Mouse (Mus musculus) liver, adult 2 months (tissue): ENCODE measurements around the gene Hdac1. TPM values are rescaled to one million over a fixed set of nuclear protein-coding genes. Genes with fewer than 3 reads are reported as not detected.
A peak's percentile ranks its signal among the peaks of the same experiment; 100 is the strongest.
"Not testable (repeated sequence)": the region's sequence is repeated elsewhere in the genome, so short reads cannot be mapped to it uniquely, and the experiment has no call there.

Experiments used
- DNase-seq: peaks from one replicate; pipeline ENCODE4 v3.0.0-alpha.2; 2011; ENCODE audit warnings: low read depth, low spot score; ENCODE audit errors: extremely low read depth
- H3K27ac ChIP-seq: fragments of 200-500 bp; replicated peaks from 2 replicates; pipeline ENCODE4 v1.5.1; 2012; ENCODE audit warnings: low read depth, mild to moderate bottlenecking, control low read depth, inconsistent platforms, low read length; ENCODE audit not compliant: insufficient read depth
- H3K27me3 ChIP-seq: fragments of 200-500 bp; 2 replicates; pipeline ENCODE4 v1.6.1; 2012; ENCODE audit warnings: mild to moderate bottlenecking, moderate library complexity, low read length, inconsistent platforms; ENCODE audit not compliant: control insufficient read depth, insufficient read depth
- H3K36me3 ChIP-seq: fragments of 200-500 bp; 2 replicates; pipeline ENCODE4 v1.6.1; 2012; ENCODE audit warnings: low read length, inconsistent platforms; ENCODE audit not compliant: control insufficient read depth, insufficient read depth
- H3K4me1 ChIP-seq: fragments of 200-500 bp; 2 replicates; pipeline ENCODE4 v1.6.1; 2011; ENCODE audit warnings: low read length; ENCODE audit not compliant: control insufficient read depth, insufficient read depth
- H3K4me3 ChIP-seq: fragments of 200-500 bp; 2 replicates; pipeline ENCODE4 v1.5.1; 2011; ENCODE audit warnings: low read depth, mild to moderate bottlenecking, control low read depth, low read length, moderate library complexity; ENCODE audit not compliant: insufficient read depth
- H3K79me2 ChIP-seq: fragments of 200-500 bp; 2 replicates; pipeline ENCODE4 v1.6.1; 2012; ENCODE audit warnings: inconsistent platforms, mild to moderate bottlenecking, low read length, moderate library complexity; ENCODE audit not compliant: control insufficient read depth, insufficient read depth
- H3K9ac ChIP-seq: fragments of 200-500 bp; 2 replicates; pipeline ENCODE4 v1.6.1; 2012; ENCODE audit warnings: low read depth, mild to moderate bottlenecking, control low read depth, inconsistent platforms, low read length
- CTCF ChIP-seq: fragments of 200-500 bp; IDR thresholded peaks from 2 replicates; pipeline ENCODE4 v1.5.1; 2011; ENCODE audit warnings: low read depth, low read length, control low read depth
- POLR2A ChIP-seq: fragments of 200-500 bp; IDR thresholded peaks from 2 replicates; pipeline ENCODE4 v1.6.1; 2011; ENCODE audit warnings: low read length, control low read depth; ENCODE audit not compliant: insufficient read depth; ENCODE audit errors: extremely low read depth
- WGBS: fragments of 180-500 bp; shearing (Covaris S2); methylation state at CpG from one replicate; pipeline ENCODE4 v1.1.7; 2018; 5-methylcytosine and 5-hydroxymethylcytosine counted together
- polyA plus RNA-seq: library from polyadenylated mRNA; depleted of rRNA; stranded (reverse); fragments of >200 nt; gene quantifications from 2 replicates; pipeline ENCODE4 v1.2.3, GENCODE M21; 2012
- total RNA-seq: library from RNA; depleted of rRNA; stranded (reverse); fragments of >200 nt; gene quantifications from 2 replicates; pipeline ENCODE4 v1.2.3, GENCODE M21; 2014

Hdac1 gene
- total and polyA plus RNA-seq, 2 experiments = 18.1 to 20.5 TPM

DNA sequence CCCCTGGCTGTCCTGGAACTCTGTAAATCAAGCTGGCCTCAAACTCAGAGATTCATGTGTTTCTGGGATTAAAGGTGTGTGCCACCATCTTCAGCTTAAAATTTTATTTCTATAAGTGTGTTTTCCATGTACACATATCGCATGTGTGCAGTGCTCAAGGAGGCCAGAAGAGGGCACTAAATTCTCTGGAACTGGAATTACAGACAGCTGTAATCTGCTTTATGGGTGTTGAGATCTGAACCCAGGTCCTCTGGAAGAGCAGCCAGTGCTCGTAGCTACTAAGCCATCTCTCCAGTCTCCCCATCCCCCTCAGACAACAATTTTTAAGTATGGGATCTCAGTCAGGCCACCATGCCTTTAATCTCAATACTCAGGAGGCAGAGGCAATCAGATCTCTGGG, 6.8 kb upstream of the Hdac1 start:
- Histone ChIP-seq H3K79me2 (no peaks in the 10 kb centered on the region), H3K4me3 (no peak overlapping the region), H3K27ac (no peak overlapping the region), H3K4me1 (no peaks in the 10 kb centered on the region), H3K27me3 (no peaks in the 10 kb centered on the region), H3K9ac (no peak overlapping the region), H3K36me3 (no peaks in the 10 kb centered on the region)
- TF ChIP-seq POLR2A = no peak
- TF ChIP-seq CTCF = no peak; the same call in 1 of the 2 replicates
- WGBS = 93% methylated on average over 2 of the region's 2 CpGs
- DNase-seq = no peak

DNA sequence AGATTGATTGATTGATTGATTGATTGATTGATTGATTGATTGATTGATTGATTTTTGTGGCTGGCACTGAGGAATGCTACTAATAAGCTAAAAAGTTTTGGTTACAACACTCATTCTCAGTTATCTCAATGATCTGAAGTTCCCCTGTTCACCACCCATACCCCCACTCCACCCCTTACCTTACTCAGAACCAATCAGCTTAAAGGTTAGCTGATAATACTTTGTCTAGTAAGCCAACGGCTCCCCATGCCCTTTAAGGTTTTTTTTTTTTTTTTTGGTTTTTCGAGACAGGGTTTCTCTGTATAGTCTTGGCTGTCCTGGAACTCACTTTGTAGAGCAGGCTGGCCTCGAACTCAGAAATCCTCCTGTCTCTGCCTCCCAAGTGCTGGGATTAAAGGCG, 5.1 kb upstream of the Hdac1 start:
- H3K4me1 ChIP-seq, H3K79me2 ChIP-seq, DNase-seq, H3K27ac ChIP-seq, H3K4me3 ChIP-seq, H3K36me3 ChIP-seq, H3K27me3 ChIP-seq, H3K9ac ChIP-seq: not testable (repeated sequence)
- 80% methylated on average over 4 of the region's 4 CpGs for WGBS

DNA sequence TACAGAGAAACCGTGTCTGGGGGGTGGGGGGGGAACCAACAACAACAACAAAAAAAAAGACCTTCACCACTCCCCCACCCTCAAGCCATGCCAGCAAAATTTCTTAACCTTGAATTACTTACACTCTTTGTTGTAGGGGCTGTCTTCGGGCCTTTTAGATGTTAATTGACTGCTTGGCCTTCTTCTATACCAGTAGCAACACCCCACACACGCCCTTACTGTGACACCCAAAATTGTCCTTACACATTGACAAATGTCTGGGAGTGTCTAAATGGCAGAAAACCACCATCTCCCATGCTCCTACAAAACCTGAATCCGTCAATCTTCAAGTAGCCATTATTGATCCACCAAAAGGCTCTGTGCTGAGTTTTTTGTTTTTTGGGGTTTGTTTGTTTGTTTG, 1.6 kb upstream of the Hdac1 start:
- no peak for DNase-seq
- no peak overlapping the region for H3K27ac ChIP-seq
- WGBS = 100% methylated on average over 4 of the region's 4 CpGs
- peaks cover 7% of the 10 kb centered on the region for H3K4me1 ChIP-seq
- no peak overlapping the region for H3K9ac ChIP-seq
- no peaks in the 10 kb centered on the region for H3K36me3 ChIP-seq
- no peaks in the 10 kb centered on the region for H3K27me3 ChIP-seq
- TF ChIP-seq POLR2A (no peak), CTCF (no peak)
- no peak overlapping the region for H3K4me3 ChIP-seq
- H3K79me2 ChIP-seq = peaks cover 17% of the 10 kb centered on the region; the same call in 1 of the 2 replicates

DNA sequence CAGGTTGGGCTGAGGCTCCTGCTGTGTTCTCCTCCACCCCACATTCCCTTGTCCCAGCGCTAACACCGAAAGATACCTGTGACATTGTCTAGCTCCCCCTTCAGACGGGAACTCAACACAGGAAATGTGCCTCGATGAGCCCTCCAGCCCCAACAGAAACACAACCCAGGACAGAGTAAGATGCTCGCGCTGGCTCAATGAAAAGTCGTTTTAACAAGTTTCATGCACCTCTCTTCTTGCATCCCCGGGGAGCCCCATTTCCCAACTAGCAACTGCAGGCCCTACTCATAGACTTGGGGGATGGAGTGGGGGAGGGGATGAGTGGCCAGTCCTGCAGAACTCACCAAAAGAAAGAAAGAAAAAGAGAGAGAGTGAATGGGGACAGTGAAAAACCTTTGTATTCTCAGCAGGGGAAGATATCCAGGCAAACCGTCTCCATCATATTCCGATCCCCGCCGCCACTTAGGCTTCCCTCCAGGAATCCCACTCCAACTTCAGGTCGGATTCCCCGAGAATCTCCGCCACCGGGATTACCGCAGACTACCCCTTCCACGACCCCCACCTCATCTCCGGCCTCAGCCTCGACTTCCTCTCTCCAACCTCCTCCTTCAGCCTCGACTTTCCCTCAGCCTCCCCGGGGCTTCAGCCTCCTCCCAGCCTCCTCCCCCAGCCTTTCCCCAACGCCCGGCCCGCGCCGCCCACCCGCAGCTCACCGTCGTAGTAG, 483 bp downstream of the Hdac1 start:
- Histone ChIP-seq H3K9ac (peak overlapping the region; percentile 94), H3K27ac (peak overlapping the region; percentile 33; the same call in 1 of the 2 replicates), H3K27me3 (no peaks in the 10 kb centered on the region), H3K79me2 (peaks cover 17% of the 10 kb centered on the region), H3K36me3 (no peaks in the 10 kb centered on the region), H3K4me3 (peak overlapping the region; percentile 78), H3K4me1 (peaks cover 7% of the 10 kb centered on the region)
- TF ChIP-seq CTCF (no peak), POLR2A (no peak)
- WGBS = under 1% methylated on average over 30 of the region's 30 CpGs
- no peak for DNase-seq

DNA sequence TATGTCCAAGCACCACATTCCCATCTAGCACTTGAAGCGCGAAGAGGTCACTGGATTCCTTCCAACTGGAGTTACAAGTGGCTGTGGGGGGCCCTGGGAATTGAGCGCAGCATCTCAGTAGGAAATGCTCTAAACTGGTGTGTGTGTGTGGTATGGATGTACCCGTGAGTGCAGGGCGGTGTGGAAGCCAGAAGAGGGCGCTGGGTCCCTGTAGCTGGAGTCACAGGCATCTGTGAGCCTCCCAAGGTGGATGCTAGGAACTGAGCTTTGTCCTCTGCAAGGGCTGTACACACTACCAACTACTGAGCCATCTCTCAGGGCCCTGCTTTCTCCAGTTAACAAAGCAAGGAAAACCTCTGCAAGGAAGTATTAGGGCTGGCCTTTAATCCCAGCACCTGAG, 2.5 kb downstream of the Hdac1 start:
- Histone ChIP-seq H3K9ac (no peak overlapping the region), H3K4me3 (no peak overlapping the region), H3K4me1 (peaks cover 7% of the 10 kb centered on the region), H3K27ac (no peak overlapping the region), H3K36me3 (peaks cover 5% of the 10 kb centered on the region; the same call in 1 of the 2 replicates), H3K79me2 (peaks cover 20% of the 10 kb centered on the region), H3K27me3 (no peaks in the 10 kb centered on the region)
- WGBS = 88% methylated on average over 6 of the region's 6 CpGs
- no peak for TF ChIP-seq POLR2A
- TF ChIP-seq CTCF = peak; percentile 79
- peak; percentile 9 for DNase-seq

DNA sequence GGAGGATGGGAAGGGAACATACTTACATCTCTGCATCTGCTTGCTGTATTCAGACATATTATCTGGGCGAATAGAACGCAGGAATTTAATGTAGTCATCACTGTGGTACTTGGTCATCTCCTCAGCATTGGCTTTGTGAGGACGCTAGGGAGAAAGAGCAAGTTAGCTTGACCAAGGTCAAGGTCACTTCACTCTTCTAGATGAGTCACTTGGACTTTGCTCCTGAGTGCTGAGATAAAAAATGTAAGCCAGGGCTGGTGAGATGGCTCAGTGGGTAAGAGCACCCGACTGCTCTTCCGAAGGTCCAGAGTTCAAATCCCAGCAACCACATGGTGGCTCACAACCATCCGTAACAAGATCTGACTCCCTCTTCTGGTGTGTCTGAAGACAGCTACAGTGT, 13.6 kb downstream of the Hdac1 start:
- H3K4me1 ChIP-seq, H3K27me3 ChIP-seq, H3K27ac ChIP-seq, H3K79me2 ChIP-seq, H3K4me3 ChIP-seq, H3K9ac ChIP-seq: not testable (repeated sequence)
- WGBS = 64% methylated on average over 6 of the region's 6 CpGs
- peaks cover 40% of the 10 kb centered on the region for H3K36me3 ChIP-seq
- peak; percentile 34 for DNase-seq
